Mouse (Mus musculus): Measurements from ENCODE around the gene Phyhd1.

Phyhd1 gene

GRCm38 (mm10) chr2:30285416-30286181 lies 19.6 kb downstream of the Phyhd1 start:
- DNase-seq = no peak

GRCm38 (mm10) chr2:30286192-30287026 lies 20.4 kb downstream of the Phyhd1 start, which contains the start of the genes Dolk and Nup188:
TSS of gene Dolk (minus strand) at chr2:30286334.
TSS of gene Nup188 (plus strand) at chr2:30286397.
- peak; percentile 98 for DNase-seq

- no peak for DNase-seq
Measured at GRCm38 (mm10) chr2:30287027-30287373, 21.0 kb downstream of the Phyhd1 start.

GRCm38 (mm10) chr2:30299525-30299924 lies 33.5 kb downstream of the Phyhd1 start:
- DNase-seq = no peak

GRCm38 (mm10) chr2:30299966-30300365 lies 34.0 kb downstream of the Phyhd1 start:
- DNase-seq = no peak

- no peak for DNase-seq
Measured at GRCm38 (mm10) chr2:30306087-30306486, 40.1 kb downstream of the Phyhd1 start.

- no peak for DNase-seq
Measured at GRCm38 (mm10) chr2:30309351-30309750, 43.3 kb downstream of the Phyhd1 start.

- no peak for DNase-seq
Measured at GRCm38 (mm10) chr2:30311481-30311880, 45.5 kb downstream of the Phyhd1 start.

GRCm38 (mm10) chr2:30316136-30316535 lies 50.1 kb downstream of the Phyhd1 start:
- DNase-seq = no peak

GRCm38 (mm10) chr2:30316955-30317354 lies 51.0 kb downstream of the Phyhd1 start:
- no peak for DNase-seq

GRCm38 (mm10) chr2:30319260-30319659 lies 53.3 kb downstream of the Phyhd1 start:
- DNase-seq = no peak

GRCm38 (mm10) chr2:30323111-30323510 lies 57.1 kb downstream of the Phyhd1 start:
- no peak for DNase-seq

GRCm38 (mm10) chr2:30325296-30325695 lies 59.3 kb downstream of the Phyhd1 start:
- DNase-seq = no peak

GRCm38 (mm10) chr2:30327276-30327675 lies 61.3 kb downstream of the Phyhd1 start:
- DNase-seq = no peak

- no peak for DNase-seq
Measured at GRCm38 (mm10) chr2:30328791-30329190, 62.8 kb downstream of the Phyhd1 start.

Measured in kidney, adult 18-20 months (tissue).